Mouse (Mus musculus) heart, adult 8-10 months (tissue): Measurements from ENCODE around the gene Scarb2. TPM values are rescaled to one million over a fixed set of nuclear protein-coding genes. Genes with fewer than 3 reads are reported as not detected.

Experiments used
- DNase-seq: peaks from one replicate; pipeline ENCODE4 v3.0.0; 2022; ENCODE audit warnings: low spot score
- total RNA-seq, 4 experiments: library from RNA; stranded (reverse); gene quantifications; 2 replicates each; pipeline ENCODE4 v1.2.4; 2022

The Scarb2 gene
- total RNA-seq, 4 experiments from 2014 or later = 84.5 to 87.7 (median 86.8) TPM

GRCm38 (mm10) chr5:92493423-92493822, 13.2 kb downstream of the Scarb2 start:
- peak; percentile 66 for DNase-seq

GRCm38 (mm10) chr5:92490779-92491178, 15.9 kb downstream of the Scarb2 start:
- no peak for DNase-seq

- DNase-seq = no peak
Measured at GRCm38 (mm10) chr5:92490304-92490703, 16.3 kb downstream of the Scarb2 start.

GRCm38 (mm10) chr5:92489503-92489902, 17.1 kb downstream of the Scarb2 start:
- no peak for DNase-seq

GRCm38 (mm10) chr5:92488961-92489360, 17.7 kb downstream of the Scarb2 start:
- DNase-seq = no peak

- DNase-seq = no peak
Measured at GRCm38 (mm10) chr5:92488408-92488807, 18.2 kb downstream of the Scarb2 start.

- DNase-seq = peak; percentile 51
Measured at GRCm38 (mm10) chr5:92486758-92487157, 19.9 kb downstream of the Scarb2 start.

GRCm38 (mm10) chr5:92484880-92485279, 21.8 kb downstream of the Scarb2 start:
- no peak for DNase-seq

GRCm38 (mm10) chr5:92472863-92473262, 33.8 kb downstream of the Scarb2 start:
- no peak for DNase-seq

GRCm38 (mm10) chr5:92471531-92471930, 35.1 kb downstream of the Scarb2 start:
- no peak for DNase-seq

- DNase-seq = no peak
Measured at GRCm38 (mm10) chr5:92469201-92470130, 37.2 kb downstream of the Scarb2 start.

GRCm38 (mm10) chr5:92468234-92468633, 38.4 kb downstream of the Scarb2 start:
- DNase-seq = no peak

- no peak for DNase-seq
Measured at GRCm38 (mm10) chr5:92467102-92467766, 39.4 kb downstream of the Scarb2 start.

- DNase-seq = no peak
Measured at GRCm38 (mm10) chr5:92465511-92465910, 41.1 kb downstream of the Scarb2 start.

- DNase-seq = peak; percentile 55
Measured at GRCm38 (mm10) chr5:92461321-92461720, 45.3 kb downstream of the Scarb2 start.

GRCm38 (mm10) chr5:92458726-92459125, 47.9 kb downstream of the Scarb2 start:
- no peak for DNase-seq

GRCm38 (mm10) chr5:92457410-92457809, 49.2 kb downstream of the Scarb2 start:
- no peak for DNase-seq

GRCm38 (mm10) chr5:92452876-92453275, 53.8 kb downstream of the Scarb2 start:
- no peak for DNase-seq

- no peak for DNase-seq
Measured at GRCm38 (mm10) chr5:92446736-92447135, 59.9 kb downstream of the Scarb2 start.

GRCm38 (mm10) chr5:92445016-92445415, 61.6 kb downstream of the Scarb2 start:
- DNase-seq = no peak

- DNase-seq = no peak
Measured at GRCm38 (mm10) chr5:92442914-92443313, 63.7 kb downstream of the Scarb2 start.

GRCm38 (mm10) chr5:92441494-92441893, 65.1 kb downstream of the Scarb2 start:
- peak; percentile 49 for DNase-seq

- no peak for DNase-seq
Measured at GRCm38 (mm10) chr5:92438540-92438939, 68.1 kb downstream of the Scarb2 start.
